Mouse (Mus musculus) heart, postnatal 0 days (tissue): ENCODE data around the gene Dynll2.

ENCODE experiments used
- CTCF ChIP-seq: IDR thresholded peaks from 2 replicates; pipeline ENCODE4 v1.5.1; 2016; ENCODE audit warnings: antibody characterized with exemption, control low read depth, low read depth
- EP300 ChIP-seq: IDR thresholded peaks from 2 replicates; pipeline ENCODE4 v1.6.1; 2016; ENCODE audit warnings: antibody characterized with exemption, low read depth

DNA sequence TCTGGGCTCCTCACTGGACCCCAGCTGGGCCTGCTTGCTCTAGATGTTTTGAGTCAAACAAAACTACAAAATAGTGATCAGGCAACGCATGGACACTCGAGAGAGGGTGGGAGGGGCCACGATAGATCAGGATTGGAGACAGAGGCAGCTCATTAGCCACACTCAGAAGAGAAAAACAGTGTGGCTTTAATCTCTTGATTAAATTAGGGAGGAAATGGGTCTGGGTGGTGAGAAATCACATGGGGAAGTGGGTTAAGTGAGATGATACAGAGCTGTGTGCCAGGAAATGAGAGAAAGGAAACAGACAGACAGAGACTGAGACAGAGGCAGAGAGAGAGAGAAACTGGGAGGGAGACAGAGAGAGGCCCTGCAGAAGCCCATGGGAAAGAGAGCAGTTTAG, 22.0 kb downstream of the Dynll2 start:
- no peak for TF ChIP-seq CTCF
- no peak for TF ChIP-seq EP300
